Mouse (Mus musculus): ENCODE data around the gene Hexdc.

Hexdc gene

GRCm38 (mm10) chr11:121228129-121229017, 24.1 kb downstream of the Hexdc start:
- DNase-seq (ENCODE audit: low read depth, low spot score), result no peak

- DNase-seq (ENCODE audit: low read depth, low spot score), result peak; percentile 80
Measured at GRCm38 (mm10) chr11:121229018-121229439, 24.8 kb downstream of the Hexdc start, which contains the start of gene Cybc1. Gene Cybc1 (minus strand): TSS chr11:121229322.

DNA sequence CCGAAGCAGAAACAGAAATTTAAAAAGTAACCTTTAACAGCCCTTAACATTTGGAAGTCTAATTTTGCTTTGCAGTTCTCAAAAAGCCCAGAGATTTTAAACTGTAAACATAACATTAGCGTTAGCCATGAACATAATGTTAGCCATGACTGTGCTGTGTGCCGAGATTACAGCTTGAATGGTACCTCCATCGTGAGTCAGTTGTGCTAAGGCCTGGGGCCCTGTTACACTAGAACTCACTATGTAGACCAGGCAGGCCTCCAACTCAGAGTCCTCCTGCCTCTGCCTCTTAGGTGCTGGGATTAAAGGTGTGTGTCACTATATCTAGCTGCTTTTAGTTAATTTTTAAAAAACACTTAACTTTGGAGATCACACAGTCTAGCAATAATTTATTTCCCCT, 27.0 kb downstream of the Hexdc start:
- no peak for DNase-seq (ENCODE audit: low read depth, low spot score)

DNA sequence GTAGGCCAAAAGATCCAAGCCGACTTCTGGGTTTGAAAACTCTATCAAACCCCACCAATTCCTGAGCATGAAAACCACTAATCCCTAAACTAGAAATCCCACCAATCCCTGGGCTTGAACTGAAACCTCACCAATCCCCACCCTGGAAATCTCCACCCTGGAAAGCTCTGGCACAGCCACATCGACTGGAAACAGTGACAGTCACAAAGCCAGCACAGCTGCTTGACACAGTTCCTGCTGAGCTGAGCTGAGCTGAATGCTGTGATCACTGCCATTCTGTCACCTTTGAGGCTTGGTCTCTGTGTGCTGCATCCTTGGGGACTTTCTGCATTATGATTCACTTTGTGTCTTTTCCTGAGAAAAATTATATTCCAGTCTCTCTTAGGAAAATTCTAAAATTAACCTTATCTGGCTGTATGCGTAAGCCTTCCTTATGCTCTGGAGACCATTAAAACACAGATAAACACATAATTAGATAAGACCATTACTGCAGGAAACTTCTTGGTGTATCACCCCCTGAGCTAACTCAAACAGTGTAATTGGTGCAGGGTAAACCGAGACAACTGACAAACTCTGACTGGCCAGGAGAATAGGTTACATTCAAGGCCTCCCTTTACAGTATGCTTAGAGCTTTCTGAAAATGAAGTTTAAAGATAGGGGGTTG, 27.5 kb downstream of the Hexdc start:
- DNase-seq (ENCODE audit: low read depth, low spot score), result no peak

DNA sequence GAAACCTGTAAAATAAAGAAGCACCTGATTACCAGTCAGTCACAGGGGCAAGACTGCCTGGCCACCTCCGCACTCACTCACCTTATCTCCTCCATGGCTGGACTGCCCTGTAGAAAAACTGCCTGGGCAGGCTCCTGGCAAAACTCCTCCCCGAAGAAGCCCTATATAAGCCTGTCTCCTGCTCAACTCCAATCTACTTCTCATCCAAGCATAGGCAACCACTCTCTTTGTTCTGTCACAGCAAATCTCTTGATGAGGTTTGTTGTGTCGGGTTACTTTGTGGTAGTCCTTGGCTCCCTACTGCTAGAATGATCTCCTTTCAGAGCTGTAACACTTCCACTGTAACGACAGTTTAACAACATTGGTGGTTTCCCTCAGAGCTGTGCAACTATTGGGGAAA, 28.5 kb downstream of the Hexdc start:
- no peak for DNase-seq (ENCODE audit: low read depth, low spot score)

DNA sequence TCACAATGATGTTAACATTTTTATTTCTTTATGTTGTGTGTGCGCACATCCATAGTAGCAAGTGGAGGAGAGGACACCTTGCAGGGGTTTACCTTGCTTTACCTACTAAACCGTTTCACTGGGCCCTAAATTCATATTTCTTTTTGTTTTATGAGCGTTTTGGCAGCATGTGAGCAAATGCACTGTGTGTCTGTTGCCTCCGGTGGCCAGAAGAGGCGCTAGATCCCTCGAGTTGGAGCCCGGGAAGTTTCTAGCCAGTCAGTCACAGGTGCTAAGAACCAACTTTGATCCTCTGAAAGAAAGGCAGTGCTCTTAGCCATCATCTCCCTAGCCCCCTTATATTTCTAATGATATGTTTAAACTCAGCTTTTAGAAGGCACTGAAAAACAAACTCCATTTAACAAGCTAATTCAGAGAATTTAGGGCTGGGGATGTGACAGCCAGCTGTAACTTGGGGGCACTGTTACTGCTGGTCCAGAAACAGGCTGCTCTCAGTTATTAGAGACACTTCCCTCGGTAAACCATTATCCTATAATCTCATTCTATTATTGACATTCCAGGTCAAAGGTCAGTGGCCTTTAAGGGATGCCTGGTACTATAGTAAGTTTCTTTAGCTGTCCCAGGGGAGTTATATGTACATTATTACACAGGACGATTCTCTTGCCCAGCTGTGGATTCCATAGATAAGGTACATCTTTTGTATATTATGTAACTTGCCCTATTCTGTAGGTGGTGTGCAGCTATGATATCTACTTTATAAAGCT, 31.4 kb downstream of the Hexdc start:
- DNase-seq (ENCODE audit: low read depth, low spot score), result peak; percentile 32

GRCm38 (mm10) chr11:121236564-121237344, 32.5 kb downstream of the Hexdc start, which contains the start of gene Narf:
Gene Narf (plus strand): TSS chr11:121237253.
- peak; percentile 98 for DNase-seq (ENCODE audit: low read depth, low spot score)

DNA sequence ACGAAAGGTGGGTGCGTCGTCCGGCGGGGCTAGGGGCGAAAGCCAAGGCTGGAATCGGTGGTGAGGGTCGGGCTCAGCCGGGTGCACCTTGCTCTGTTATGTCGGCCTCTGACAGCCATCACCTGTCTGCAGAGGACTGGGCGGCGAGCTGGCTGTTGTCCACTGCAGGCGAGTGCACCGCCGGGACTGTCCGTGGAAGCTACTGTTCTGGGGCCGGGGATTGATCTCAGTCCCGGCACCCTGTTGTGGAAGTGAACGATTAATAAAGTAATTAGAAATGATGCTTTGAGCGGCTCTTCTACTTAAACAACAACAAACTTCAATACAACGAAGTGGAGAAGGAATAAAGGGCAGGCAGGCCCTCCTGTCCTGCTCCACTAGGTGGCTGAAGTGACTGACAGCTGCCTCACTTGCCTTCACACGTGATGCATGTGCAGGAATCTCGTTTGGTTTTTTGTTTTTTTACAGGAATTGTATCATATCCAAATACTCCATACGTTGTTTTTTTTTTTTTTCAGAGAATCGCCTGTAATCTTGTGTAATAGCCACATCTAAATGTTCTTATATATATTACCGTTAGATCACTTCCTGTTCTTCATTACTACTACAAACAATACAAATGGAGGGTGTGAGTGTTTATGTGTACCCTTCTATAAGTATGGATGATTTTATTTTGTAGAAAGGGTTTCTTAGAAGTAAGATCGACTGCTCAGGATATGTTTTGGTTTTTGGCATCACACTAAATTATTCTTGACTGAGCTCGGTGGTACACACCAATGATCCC, 33.3 kb downstream of the Hexdc start:
- peak; percentile 53 for DNase-seq (ENCODE audit: low read depth, low spot score)

GRCm38 (mm10) chr11:121239669-121240068, 35.4 kb downstream of the Hexdc start:
- no peak for DNase-seq (ENCODE audit: low read depth, low spot score)

DNA sequence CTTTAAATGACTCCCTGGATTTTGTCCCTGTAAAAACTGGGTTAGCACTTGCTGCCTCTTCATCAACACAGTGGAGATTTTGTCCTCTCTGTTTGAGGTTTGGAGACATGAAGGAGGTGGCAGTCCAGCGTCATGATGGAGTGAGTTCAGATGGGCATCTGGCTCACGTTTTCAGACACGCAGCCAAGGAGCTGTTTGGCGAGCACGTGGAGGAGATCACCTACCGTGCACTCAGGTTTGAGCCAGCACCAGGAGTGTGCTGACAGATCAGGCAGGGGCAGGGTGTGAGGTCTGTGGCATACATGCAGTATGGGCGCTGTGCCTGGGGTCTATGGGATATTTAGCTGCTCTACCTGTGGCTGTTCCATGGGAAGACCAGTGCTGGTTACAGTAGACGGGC, 46.0 kb downstream of the Hexdc start:
- DNase-seq (ENCODE audit: low read depth, low spot score), result no peak

GRCm38 (mm10) chr11:121259160-121260100, 55.2 kb downstream of the Hexdc start, which contains the start of gene Foxk2:
Gene Foxk2 (plus strand): TSS chr11:121259990.
- peak; percentile 88 for DNase-seq (ENCODE audit: low read depth, low spot score)

DNA sequence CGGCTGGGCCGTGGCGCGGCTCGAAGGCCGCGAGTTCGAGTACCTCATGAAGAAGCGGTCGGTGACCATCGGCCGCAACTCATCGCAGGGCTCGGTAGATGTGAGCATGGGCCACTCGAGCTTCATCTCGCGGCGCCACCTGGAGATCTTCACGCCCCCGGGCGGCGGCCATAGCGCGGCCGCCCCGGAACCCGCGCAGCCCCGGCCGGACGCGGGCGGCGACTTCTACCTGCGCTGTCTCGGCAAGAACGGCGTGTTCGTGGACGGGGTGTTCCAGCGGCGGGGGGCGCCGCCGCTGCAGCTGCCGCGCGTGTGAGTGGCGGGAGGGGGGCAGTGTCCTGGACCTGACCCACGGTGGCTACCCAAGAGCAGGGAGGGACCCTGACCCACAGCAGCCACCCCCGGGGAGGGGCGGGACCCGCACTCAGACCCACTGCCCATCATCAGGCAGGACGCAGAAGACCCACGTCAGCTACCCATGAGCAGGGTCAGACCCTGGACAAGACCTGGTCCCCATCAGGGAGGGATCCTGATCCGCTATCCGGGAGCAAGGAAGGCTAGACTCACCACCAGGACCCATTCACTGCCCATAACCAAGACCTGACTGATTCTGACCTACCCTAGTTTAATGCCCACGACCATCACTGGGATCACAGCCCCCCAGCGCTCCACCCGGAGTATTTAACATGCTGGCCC, 56.1 kb downstream of the Hexdc start:
- DNase-seq (ENCODE audit: low read depth, low spot score), result peak; percentile 17

GRCm38 (mm10) chr11:121261074-121261473, 56.8 kb downstream of the Hexdc start:
- no peak for DNase-seq (ENCODE audit: low read depth, low spot score)
